Mouse (Mus musculus): Measurements from ENCODE around the gene Tmem231. TPM values are rescaled to one million over a fixed set of nuclear protein-coding genes. Genes with fewer than 3 reads are reported as not detected.

Gene Tmem231
- total RNA-seq, 2 experiments from 2014 or later = 1.1 to 1.4 TPM

- intact Hi-C loops (cut with DNase I; ENCODE audit: low total_unique reads) = loop anchor here (10.0 kb wide), 1 partner anchor 114 kb away; no protein-coding TSS in a partner anchor
- DNase-seq = no peak
These were observed 62.4 kb downstream of the Tmem231 start for GRCm38 (mm10) chr8:111871278-111871677.

DNA sequence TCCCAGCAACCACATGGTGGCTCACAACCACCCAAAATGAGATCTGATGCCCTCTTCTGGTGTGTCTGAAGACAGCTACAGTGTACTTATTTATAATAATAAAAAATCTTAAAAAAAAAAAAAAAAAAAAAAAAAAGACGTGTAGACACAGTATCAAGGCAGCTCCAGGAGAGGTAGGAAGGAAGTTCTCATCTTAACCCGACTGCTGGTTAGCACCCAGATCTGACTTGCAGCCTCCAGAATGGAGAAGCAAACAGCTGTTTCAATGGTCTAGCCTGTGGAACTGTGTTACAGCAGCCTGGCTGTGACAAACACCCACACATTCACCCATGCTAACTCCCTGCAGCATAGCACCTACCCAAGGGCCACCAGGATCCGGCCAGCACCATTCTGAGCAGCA, 63.3 kb downstream of the Tmem231 start:
- DNase-seq = no peak
- intact Hi-C loops (cut with DNase I; ENCODE audit: low total_unique reads) = loop anchor here (10.0 kb wide), 1 partner anchor 114 kb away; no protein-coding TSS in a partner anchor

DNA sequence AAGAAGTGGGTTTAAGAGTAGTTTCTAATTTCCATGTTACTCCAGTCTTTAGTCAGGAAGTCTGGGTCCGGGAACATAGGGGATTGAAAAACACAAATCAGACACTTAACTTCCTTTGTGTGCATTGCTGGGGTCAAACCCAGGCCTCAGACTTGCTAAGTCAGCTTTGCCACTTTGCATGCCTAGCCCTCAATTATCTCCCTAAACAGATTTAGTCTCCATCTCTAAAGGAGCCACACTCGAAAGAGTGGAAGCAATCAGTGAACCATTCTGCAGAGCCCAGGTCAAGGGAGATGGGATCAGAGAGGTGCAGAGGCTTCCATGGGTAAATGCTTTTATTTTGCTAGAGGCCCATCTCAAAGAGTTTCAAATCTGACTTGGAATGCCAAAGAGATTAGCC, 65.0 kb downstream of the Tmem231 start:
- intact Hi-C loops (cut with DNase I; ENCODE audit: low total_unique reads) = no loop called here
- DNase-seq = no peak

DNA sequence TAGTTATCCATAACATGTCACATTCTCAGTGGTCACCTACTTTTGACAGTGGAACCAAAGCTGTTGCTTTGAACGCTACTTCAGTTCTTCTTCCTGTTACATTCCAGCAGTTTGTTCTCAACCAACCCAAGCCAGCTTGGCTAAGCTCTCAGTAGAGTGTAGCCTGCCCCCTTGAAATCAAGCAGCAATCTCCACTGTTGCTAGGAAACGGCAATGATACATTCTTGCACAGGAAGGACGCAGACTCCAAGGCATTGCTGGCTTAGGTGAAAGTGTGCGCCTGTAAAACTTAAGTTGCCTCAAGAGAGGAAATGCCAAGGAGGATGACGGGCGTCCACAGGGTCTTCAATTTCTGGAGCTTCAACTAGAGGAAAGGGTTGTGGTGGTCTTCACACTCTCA, 67.8 kb downstream of the Tmem231 start:
- intact Hi-C loops (cut with DNase I; ENCODE audit: low total_unique reads) = no loop called here
- no peak for DNase-seq

- intact Hi-C loops (cut with DNase I; ENCODE audit: low total_unique reads) = no loop called here
These were observed 68.4 kb downstream of the Tmem231 start for GRCm38 (mm10) chr8:111865130-111865852.

DNA sequence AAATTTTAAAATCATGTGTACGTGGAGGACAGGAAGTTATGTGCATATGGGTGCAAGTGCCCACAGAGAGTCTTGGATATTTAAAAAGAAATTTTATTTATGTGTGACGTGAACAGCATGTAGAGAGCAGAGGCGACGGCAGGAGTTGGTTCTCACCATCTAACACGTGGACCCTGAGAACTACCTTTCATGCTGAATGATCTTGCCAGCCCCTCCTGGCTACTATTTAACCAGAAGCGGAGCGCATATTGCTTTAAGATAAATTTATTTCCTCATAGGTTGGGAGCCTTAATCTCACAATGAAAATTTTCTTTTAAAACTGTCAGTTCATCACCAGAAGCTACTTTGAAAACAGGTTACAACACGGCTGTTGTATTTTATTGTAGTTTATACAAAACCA, 69.0 kb downstream of the Tmem231 start:
- DNase-seq = no peak
- intact Hi-C loops (cut with DNase I; ENCODE audit: low total_unique reads) = no loop called here

More at GRCm38 (mm10) chr8:111865130-111865852, 68.4 kb downstream of the Tmem231 start:
- no peak for DNase-seq

DNA sequence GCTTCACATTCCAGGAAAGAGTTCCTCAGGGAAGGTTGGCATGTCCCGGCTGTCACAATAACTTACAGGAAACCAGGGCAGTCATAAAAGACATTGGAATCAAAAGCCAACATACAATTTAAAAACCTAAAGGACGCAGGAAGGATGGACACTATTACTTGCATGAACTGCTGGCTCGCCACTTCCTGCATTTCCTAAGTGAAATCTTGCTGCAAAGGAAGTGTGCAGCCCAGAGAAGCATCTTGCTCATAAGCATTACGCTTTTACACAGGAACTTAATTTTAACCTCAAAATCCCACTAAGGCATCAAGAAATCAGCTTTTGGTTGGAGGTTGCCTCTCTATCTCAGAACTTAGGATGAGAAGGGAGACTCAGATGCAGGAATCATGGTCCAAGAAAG, 70.4 kb downstream of the Tmem231 start:
- DNase-seq = no peak
- intact Hi-C loops (cut with DNase I; ENCODE audit: low total_unique reads) = no loop called here

Other genes with a start within 250 kb of the Tmem231 start
- under 1 TPM in 1 of 2 experiments, not detected in 1; 0.44 TPM for gene Ctrb1, start 242.9 kb downstream of the Tmem231 start, total RNA-seq (2021)
- gene Bcar1, start 190.1 kb downstream of the Tmem231 start, total RNA-seq (2021) = 10 to 100 TPM; 15.5 to 17.4 TPM
- gene Cfdp1, start 79.6 kb downstream of the Tmem231 start, total RNA-seq (2021) = 10 to 100 TPM; 21.5 to 30.1 TPM
- gene Tmem170, start 57.1 kb downstream of the Tmem231 start, total RNA-seq (2021) = 1 to 10 TPM; 1.6 TPM
- 1 to 10 TPM; 1.6 to 1.7 TPM for gene Chst5, start 23.4 kb downstream of the Tmem231 start, total RNA-seq (2021)
- 10 to 100 TPM; 73.9 to 78.5 TPM for gene Gabarapl2, start 6.8 kb upstream of the Tmem231 start, total RNA-seq (2021)
- 1 to 10 TPM; 1.3 TPM for gene Adat1, start 58.4 kb upstream of the Tmem231 start, total RNA-seq (2021)
- 100 to 1,000 TPM; 100 to 107 TPM for gene Kars, start 77.4 kb upstream of the Tmem231 start, total RNA-seq (2021)
- 10 to 100 TPM in 1 of 2 experiments, 1 to 10 TPM in 1; 9.1 to 10.4 TPM for gene Terf2ip, start 77.5 kb upstream of the Tmem231 start, total RNA-seq (2021)
- gene Gm6793, start 81.2 kb upstream of the Tmem231 start, total RNA-seq (2021) = not detected

All from gastrocnemius, postnatal 14 days (tissue).